Mouse (Mus musculus): ENCODE data around the gene Birc5.

Gene Birc5

DNA sequence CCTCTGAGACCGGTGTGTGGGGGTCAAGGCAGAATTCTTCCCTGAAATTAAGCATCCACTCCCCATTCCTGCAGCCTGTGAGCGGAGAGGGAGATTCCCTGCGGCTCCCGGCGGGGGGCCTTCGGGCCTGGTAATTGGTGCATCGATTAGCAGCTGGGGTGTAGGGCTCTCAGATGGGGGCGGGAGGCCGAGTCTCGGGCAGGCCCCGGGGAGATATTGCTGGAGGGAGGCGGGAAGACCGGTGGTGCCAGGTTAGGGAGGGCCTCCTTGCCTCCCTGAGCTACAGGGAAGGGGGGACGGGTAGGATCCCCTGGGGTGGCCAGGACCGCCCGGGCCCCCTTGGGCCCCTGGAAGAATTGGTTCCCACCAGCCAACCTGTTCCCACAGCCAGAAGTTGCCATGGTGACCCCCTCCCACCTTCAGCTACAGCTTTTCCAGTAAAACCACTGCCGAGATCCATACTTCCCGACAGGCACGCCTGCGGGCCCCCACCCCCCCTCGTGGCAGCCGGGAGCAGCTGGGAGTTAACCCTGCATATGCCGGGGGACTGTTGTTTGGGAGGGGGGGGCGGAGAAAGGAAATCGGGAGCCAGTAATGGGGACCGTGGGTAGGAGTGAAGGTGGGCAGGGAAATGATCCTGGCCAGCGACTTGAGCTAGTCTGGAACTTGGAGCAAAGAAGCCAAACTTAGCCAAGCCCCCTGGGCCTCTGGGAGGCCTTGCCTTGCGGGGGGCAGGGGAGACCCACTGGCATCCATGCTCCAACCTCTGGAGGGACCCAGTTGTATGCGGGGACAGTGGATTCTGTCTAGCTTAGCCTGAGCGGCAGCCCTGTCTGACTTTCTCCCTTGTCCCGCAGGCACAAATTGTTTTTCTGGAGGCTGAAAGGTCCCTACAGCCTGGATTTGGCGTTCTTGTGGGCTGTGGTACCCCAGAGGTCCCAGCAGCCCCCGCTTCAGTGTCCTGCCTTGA lies 40.1 kb downstream of the Birc5 start:
- peak; percentile 52 for DNase-seq

DNA sequence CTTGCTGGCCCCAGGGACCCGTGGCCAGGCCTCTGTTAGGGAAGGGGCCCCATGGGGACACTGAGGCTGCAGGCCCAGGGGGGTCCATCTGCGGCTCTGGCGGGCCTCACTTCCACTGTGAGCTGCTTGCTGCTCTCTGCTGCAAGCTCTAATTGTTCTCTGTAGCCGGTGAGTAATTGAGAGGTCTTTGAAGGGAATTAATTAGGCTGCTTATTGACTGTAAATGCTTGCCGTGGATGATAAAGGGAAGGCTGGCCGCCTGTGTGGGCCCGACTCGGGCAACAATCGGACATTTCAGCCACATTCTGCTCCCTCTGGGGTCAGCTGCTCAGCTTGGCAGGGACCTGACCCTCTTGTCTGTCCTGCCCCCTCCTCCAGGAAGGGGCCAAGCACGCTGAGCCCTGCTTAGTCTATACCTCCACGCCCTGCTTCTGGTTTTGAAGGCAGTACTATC lies 40.9 kb downstream of the Birc5 start:
- no peak for DNase-seq

- DNase-seq = peak; percentile 47
Measured at GRCm38 (mm10) chr11:117890519-117891282, 41.6 kb downstream of the Birc5 start.

- no peak for DNase-seq
Measured at GRCm38 (mm10) chr11:117891581-117892175, 42.6 kb downstream of the Birc5 start.

DNA sequence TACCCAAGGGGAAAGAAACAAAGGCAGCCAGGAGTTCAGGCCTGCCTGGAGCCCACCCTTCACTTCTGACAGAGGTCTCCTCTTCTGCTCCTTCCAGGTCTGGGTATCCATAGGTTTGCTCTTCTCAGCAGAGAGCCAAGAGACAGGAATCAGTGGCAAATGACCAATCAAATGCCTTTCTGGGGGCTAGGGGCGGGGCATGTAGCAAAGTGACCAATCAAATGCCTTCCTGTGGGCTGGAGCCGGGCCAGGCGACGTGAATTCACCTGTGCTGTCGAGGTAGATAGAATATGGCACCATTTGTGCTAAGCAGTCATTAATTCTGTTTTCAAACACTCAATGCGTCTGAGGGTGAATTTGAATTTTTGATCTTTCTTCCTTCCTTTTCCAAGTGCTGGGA lies 43.1 kb downstream of the Birc5 start:
- DNase-seq = peak; percentile 38

- no peak for DNase-seq
Measured at GRCm38 (mm10) chr11:117894676-117895075, 45.6 kb downstream of the Birc5 start.

DNA sequence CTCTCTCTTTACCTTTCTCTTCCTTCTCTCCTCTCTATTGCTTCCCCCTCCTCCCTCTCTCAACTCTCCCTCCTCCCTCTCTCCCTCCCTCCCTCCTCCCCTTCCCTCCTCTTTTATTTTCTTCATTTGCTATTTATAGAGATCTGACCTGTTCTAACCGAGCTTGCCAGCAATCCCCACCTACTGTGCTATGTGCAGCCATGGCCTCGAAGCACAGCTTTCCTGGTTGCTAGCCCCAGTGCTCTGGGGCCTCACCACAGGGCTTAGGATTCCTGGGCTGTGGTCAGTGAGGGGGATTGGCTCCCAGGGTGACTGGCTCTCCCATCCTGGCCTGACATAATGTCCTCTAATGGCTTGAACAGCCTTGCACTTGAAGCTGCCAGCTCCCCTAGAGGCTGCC lies 47.5 kb downstream of the Birc5 start:
- DNase-seq = no peak

- no peak for DNase-seq
Measured at GRCm38 (mm10) chr11:117902282-117902681, 53.2 kb downstream of the Birc5 start.

DNA sequence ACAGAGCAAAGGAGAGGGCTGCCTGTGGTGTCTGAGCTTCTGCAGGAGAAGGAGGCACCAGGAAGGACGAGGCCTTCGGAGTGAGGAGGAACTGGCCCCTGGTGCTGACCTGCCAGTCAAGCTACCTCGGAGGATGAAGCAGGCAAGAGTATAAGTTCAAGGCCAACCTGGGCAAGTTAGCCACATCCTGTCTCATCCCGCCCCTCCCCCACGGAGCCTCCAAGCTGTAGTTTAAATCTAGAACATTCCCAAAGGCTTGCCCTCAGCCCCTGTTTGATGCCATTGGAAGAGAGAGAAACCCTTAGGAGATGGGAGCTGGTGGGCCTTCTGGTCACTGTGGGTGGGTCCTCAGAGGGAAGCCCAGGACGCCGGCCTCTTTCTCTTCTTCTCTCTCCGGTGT lies 55.4 kb downstream of the Birc5 start:
- no peak for DNase-seq

Measured in liver (tissue).